Mouse (Mus musculus) fibroblast of lung, adult 2 months (primary cell): ENCODE data around the gene Ovol1.

Source experiments
- DNase-seq: peaks from one replicate; pipeline ENCODE4 v3.0.0-alpha.2; 2011; ENCODE audit warnings: low read depth

Gene Ovol1

GRCm38 (mm10) chr19:5568470-5569140 is 8.2 kb upstream of the Ovol1 start:
- peak; percentile 37 for DNase-seq

- peak; percentile 52 for DNase-seq
Observed at GRCm38 (mm10) chr19:5567534-5568469, 7.4 kb upstream of the Ovol1 start, which contains the start of gene Ap5b1. Ap5b1 (plus strand) TSS chr19:5568025.

DNA sequence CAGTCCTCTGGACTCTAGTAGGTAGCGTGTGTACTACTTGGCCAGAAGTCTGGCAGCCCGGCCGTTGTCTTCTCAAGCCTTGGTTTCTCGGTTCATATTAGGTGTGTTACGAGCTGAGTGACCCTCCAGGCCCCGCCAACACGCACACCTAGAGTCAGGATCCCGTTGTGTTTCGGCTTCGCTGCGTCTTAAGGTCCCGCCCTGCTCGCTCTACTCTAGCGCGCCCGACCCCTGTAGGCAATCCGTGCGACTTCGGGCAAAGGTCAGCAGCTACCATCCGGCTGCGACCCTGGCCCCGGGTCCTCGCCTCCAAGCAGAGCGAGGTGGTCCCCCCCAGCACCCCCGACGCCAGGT is 6.7 kb upstream of the Ovol1 start:
- no peak for DNase-seq

DNA sequence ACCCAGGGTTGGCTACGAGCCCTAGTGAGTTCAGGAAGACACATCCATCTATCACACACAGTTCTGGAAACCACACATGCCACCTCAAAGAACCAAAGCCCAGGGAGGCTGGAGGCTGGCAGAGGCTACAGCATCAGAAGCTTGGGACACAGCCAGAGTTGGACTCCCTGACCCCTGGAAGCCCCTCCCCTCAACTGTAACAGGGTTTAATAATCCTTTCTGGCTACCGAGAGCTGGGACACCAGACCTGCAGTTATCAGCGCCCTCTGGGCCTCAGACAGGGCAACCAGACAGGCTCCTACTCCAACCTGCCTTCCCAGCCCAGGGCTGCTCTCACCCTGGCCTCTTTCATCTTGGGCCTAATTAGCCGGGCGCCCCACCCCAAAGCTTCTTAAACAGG is 5.9 kb upstream of the Ovol1 start:
- DNase-seq: no peak

DNA sequence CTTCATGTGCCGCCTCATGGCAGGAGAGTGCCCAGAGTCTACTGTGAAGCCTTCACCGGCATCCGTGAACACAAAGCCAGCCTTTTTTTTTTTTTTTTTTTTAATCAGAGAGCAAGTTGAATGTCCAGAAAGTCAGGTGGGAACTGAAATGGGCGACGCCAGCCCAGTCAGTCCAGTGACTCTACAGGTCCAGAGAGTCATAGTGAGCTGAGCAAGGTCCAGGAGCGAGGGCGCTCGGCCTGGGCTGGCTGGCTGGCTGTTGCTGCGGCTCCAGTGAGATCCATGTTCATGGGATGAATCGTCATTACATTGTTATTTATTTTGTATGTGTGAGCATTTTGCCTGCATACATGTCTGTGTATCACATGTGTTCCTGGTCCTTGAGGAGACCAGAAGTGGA is 2.3 kb upstream of the Ovol1 start:
- DNase-seq: no peak

DNA sequence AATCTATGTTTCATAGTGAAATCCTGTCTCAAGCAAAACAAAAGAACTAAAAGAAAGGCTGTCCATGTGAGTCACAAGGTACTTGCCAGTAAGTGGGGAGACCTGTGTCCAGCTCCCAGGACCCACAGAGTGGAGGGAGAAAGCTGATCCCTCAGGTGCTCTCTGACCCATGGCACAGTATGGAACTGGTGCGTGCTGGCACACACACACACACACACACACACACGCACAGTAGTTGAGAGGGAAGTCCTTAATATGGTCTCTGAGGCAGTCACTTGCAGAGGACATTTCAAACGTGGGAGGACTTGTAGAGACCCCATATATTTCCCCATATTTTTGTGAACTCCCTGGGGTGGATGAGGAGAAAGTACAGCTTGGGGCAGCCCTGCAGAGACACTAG is 1.4 kb upstream of the Ovol1 start:
- no peak for DNase-seq

DNA sequence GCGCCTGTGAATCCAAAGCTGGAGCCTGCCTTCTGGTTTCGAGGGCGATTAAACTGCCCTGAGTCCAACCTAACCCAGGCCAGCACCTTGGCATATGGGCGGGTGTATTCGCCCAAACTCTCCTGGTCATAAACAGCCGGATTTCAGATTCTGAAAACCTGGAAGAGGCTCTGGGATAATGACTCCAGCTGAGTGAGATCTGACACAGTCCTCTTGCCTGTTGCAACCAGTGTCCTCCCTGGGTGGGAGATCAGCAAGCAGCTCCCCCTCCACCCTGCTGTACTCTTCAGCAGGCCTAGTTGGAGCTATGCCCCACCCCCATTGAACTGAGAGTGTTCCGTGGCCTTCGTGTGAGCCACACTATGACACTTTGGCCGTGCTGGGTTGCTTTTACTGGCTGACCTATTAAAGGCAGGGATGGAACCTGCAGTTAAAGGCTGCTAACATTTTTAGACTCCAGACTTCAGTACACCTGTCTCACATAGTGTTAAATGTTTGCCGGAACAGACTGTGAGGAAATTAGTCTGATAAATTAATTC is 875 bp upstream of the Ovol1 start:
- DNase-seq: no peak

DNA sequence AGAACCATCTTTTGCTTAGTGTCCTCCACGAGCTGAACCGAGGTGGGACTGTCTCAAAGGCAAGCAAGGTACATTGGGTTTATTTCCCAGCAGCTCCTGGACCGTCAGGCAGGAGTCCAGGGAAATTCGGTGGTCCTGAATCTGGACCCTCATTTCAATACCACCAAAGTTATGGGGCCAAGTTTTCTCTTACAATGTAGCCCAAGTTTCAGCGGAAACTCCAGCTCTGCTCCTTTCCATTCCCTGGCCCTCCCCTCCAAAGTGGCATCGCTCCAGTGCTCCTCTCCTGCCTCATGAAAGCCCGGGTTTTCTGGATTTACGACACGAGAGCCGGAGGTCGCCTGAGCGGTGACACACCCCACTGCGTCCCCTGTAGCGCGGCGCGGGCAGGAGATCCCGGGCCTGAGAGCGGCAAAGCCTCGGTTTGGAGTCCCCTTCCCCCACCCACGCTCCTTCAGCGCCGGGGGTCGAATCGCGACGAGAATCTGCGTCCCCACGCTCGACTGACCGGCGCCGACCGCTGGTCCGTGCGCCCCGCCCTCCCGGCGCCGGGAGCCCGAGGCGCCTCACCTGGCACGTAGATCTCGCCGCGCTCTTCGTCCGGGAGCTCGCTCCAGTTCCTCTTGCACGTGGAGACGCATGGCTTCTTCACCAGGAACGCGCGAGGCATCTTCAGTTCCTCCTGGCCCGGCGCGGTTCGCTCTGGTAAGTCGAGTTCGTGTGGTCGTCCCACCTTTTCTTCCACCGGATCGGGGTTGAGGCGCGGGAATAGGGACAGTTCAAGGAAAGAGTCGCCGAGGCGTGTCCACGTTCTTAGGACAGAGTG is 602 bp downstream of the Ovol1 start:
- DNase-seq: no peak

GRCm38 (mm10) chr19:5559229-5559628 is 1.2 kb downstream of the Ovol1 start:
- no peak for DNase-seq

DNA sequence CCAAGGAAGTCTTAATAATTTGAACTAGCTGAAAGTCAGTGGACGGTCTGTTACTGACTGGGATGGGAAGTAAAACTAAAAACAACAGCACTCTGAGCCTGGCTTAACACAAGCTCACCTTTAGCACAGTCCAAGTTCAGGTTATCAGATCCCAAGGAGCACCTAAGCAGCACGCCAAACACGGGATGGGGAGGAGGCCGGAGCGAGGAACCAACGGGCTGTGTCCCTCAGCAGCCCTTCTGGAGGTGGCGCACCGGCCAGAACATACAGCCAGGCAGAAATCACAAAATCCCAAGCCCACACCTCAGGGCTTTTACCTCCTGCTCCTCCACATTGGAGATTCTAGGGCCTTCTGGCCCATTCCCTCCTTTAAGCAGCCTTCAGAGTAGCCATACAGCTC is 1.7 kb downstream of the Ovol1 start:
- DNase-seq: no peak

DNA sequence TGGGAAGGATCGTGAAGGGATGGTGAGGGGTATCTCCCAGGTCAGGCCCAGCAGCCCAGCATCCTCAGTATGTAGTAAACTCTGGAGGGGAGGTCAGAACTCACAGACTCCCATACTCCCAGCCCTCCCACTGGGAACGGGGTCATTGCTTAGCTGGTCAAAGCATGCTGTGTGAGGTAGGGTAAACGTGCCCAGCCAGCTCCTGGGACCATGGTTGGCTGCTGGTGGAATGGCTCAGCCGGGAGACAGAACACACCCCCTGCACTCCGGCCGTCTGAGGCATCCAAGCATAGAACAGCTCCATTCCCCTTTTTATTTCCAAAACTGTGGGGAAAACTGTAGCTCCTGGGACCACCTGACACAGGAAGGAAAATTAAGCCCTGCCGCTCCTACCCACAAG is 2.3 kb downstream of the Ovol1 start:
- no peak for DNase-seq

DNA sequence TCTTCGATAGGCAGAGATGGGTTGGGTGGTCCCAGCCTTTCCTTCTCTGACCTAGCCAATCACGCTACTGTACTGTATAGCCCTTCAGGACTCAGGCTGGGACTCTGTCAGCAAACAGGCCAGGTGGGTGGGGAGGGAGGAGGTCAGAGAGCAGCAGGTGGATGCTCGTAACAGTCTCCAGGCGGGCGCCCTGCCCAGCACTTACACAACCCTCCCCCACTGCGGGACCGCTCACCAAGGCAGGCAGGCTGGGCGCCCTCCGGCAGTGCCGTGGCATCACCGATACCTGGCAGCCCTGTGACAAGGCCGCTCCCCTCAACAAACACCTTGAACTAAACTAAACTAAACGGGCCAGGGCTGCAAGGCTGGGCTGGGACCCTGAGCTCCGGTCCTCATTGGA is 6.2 kb downstream of the Ovol1 start:
- DNase-seq: no peak

DNA sequence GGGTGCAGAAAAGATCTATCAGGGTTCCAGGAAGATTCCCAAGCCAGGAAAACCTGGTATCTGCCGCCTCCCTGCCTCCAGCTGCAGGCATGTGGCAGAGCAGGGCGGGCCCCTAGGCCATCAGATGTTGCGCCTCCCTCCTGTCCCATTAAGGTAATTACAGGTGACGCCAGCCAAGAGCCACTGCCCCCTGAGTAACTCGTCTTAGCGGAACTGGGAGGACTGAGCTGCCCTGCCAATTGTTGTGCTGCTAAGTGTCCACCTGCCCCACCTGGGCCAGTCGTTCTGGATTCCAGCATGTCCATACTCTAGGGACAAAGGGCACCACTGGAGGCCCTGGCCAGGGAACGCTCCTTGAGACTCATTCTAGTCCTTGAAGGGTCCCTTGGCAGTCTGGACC is 6.6 kb downstream of the Ovol1 start:
- DNase-seq: no peak

GRCm38 (mm10) chr19:5547471-5548056 is 12.9 kb downstream of the Ovol1 start:
- DNase-seq: no peak

- DNase-seq: no peak
Observed at GRCm38 (mm10) chr19:5544031-5544430, 16.4 kb downstream of the Ovol1 start.

DNA sequence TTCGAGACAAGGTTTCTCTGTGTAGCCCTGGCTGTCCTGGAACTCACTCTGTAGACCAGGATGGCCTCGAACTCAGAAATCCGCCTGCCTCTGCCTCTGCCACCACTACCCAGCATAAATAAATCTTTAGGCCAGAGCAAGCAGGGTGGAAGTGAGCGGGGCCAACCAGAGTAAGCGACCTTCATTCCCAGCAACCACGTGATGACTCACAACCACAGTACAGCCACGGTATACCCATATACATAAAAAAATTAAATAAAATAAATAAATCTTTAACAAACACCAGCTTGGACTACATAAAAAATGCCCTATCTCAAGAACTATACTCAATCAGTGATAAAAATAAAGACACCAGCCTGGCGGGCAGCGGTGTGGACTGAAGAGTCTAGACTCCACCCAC is 17.1 kb downstream of the Ovol1 start:
- DNase-seq: no peak

- no peak for DNase-seq
Observed at GRCm38 (mm10) chr19:5538786-5539185, 21.7 kb downstream of the Ovol1 start.

DNA sequence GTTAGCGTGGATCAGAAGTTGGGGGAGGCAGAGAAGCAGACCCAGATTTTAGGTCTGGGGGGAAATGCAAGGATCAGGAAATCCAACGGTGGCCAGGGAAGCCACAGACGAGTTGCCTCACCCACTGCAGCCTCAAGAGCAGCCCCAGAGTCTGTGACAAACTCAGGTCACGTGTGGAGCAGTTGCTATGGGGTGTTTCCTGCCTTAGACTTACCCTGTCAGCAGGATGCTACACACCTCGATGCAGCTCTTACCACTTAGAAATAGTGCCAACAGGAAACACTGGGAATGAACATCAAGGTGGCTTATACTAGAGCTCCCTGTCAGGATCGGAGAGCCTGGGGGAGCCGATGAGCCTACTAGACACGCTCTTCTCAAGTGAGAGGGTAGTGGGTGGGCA is 27.9 kb downstream of the Ovol1 start:
- no peak for DNase-seq

GRCm38 (mm10) chr19:5530138-5530524 is 30.3 kb downstream of the Ovol1 start:
- DNase-seq: no peak

- DNase-seq: peak; percentile 89
Observed at GRCm38 (mm10) chr19:5529325-5530137, 30.9 kb downstream of the Ovol1 start.

DNA sequence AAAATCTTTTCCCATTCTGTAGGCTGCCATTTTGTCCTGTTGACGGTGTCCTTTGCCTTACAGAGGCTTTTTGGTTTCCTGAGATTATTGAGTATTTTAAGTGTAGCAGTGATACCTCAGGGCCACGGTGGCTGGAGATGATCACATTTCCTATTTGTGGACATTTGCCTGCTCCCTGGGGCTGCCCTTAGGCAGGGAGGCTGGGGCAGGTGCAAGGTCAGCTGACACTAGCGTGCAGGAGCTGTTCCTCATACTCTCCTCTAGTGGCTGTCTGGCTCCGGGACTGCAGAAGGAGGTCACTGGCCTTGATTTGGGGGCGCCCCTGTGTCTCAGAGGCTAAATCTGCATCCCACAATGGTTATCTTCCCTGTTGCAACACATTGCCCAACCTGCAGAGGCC is 35.2 kb downstream of the Ovol1 start:
- no peak for DNase-seq
